Mouse (Mus musculus) kidney, postnatal 14 days (tissue): Measurements from ENCODE around the gene Immp2l.

Source experiments
- DNase-seq: peaks from one replicate; pipeline ENCODE4 v3.0.0; 2022; ENCODE audit warnings: mixed read lengths

The Immp2l gene

GRCm38 (mm10) chr12:41322018-41322417 lies 298.1 kb downstream of the Immp2l start:
- no peak for DNase-seq

DNA sequence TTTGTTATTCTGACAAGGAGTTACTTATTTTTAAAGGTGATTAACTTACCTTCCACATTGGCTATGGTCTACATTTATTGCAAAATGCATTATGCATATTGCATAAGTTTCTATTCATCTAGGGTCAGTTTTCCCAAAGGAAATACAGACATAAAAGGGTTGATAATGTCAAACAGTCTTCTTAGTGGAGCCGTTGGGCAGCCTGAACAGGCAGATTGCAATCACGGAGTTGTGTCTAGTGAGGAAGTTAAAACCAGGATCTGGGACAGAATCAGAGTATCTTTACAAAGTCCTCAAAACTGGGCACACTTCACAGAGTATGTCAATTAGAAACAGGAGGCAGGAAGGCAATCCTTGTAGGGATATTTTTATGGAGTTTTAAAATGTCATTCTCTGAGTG lies 300.5 kb downstream of the Immp2l start:
- no peak for DNase-seq

DNA sequence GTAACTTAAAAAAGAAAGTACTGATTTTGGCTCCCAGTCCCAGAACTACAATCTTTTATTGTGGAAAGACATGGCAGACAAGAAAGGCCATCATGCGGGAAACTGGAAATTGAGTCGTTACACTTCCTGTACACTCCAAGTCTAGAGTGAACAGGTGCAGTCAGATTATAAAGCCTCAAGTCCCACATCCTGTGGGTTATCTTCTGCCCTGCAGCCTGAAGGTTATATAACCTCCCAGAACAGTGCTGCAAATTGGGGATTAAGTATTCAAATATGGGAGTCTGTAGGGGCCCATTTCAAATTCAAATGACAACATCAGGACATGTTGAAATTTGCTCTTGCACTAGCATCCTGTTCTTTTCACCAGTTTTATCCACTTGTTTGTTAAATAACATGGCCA lies 301.9 kb downstream of the Immp2l start:
- DNase-seq: no peak

DNA sequence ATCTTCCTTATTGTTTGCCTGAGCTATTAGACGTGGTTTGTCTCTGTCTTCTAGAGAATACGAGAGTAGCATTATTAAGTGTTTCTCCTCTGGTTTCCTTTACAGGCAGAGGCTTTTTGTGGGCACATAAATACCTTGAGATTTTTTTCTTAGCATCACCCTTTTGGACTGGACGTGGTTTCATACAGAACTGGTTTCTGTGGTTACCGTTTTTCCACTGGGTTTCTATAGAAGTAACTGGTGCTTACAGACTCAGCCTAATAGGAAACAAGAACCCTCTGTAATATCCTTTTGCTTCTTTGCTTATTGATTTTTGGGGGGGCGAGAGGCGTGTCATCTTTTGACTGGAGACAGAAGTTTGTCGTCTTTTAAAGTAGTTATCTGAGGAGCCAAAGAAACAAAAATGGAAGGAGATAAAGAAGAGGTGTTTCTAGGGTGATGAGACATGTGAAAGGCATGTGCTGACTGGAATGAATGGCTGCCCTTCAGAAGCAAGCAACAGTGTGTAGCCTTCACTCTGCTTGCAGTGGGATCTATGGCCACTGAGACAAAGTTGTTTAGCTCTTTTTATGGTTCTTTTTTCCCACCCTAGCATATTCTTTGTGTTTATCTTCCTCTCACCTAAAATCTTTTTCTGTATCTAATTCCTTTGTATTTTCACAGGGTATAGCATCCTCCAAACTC lies 307.2 kb downstream of the Immp2l start:
- no peak for DNase-seq

GRCm38 (mm10) chr12:41345621-41346020 lies 321.7 kb downstream of the Immp2l start:
- no peak for DNase-seq

DNA sequence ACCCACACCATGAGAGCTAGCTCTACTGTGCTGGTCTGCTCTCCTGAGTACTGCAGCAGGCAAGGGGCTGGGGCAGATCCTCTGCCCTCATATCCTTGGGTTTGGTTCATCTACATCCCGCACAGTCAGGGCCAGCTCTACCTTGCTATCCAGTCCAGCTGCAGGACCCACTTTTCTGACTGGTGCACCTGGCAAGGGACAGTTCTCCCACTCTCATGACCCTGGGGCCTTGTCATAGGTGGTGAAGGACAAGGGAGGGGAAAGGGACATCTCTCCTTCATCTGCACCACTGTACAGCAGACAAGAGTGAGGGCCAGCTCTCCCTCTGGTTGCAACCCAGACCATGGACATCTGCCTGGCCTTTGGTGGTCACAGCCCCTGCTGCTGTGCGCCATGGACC lies 323.6 kb downstream of the Immp2l start:
- DNase-seq: no peak

DNA sequence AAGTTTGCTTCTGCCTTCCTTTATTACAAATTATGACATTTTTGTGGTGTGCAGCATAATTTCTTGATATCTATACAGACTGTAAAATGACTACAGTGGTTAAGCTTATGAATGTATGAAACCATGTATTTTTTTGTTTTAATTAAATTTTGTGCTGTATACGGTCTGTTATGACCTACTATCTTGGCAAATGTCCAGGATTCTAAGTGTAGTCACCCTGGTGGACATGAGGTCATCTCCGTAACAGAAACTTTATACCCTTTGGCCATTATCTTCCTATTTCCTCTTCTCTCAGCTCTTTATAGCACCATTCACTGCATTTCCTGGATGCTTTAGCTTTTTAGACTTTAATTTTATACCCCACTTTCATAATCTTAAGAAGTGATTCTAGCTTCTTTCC lies 325.5 kb downstream of the Immp2l start:
- DNase-seq: no peak

DNA sequence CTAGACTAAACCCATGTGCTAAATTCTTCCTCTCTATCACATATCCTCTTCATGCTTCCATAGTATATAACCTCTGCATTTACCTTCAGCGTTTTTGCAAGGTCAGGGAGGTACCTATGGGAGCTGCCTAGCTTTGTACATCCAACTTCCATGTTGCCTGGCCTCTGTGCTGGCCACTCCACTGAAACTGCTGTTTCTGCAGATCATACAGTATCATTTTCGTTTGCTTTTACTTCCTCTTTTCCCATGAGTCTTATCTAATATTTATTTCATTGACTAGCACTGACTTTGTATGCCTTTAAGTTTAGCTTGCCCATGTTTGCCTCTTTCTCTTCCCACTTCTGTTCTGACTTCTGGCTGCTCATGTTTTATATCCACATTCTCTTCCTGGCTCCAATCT lies 325.9 kb downstream of the Immp2l start:
- DNase-seq: no peak

GRCm38 (mm10) chr12:41351275-41351674 lies 327.4 kb downstream of the Immp2l start:
- DNase-seq: no peak

- no peak for DNase-seq
Measured at GRCm38 (mm10) chr12:41354857-41355256, 331.0 kb downstream of the Immp2l start.

GRCm38 (mm10) chr12:41356040-41356439 lies 332.1 kb downstream of the Immp2l start:
- no peak for DNase-seq

- DNase-seq: no peak
Measured at GRCm38 (mm10) chr12:41386685-41387084, 362.8 kb downstream of the Immp2l start.

DNA sequence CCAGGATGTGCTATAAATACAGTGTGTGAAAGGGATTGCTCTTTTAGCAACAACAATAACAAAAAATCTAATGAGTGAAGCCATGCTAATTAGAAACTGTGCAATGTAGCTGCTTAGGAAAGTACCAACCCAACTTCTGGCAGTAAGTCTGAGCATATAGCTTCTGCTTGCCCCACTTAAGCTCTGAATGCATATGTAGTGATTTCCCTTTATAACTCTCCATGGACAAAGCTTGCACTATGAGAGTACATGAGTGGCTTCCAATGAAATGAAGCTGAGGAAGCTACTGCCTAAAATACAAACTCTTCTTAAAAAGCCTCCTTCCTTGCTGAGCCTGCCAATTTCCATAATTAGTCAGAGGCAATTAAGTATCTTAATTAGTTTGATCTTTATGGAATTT lies 370.3 kb downstream of the Immp2l start:
- no peak for DNase-seq

DNA sequence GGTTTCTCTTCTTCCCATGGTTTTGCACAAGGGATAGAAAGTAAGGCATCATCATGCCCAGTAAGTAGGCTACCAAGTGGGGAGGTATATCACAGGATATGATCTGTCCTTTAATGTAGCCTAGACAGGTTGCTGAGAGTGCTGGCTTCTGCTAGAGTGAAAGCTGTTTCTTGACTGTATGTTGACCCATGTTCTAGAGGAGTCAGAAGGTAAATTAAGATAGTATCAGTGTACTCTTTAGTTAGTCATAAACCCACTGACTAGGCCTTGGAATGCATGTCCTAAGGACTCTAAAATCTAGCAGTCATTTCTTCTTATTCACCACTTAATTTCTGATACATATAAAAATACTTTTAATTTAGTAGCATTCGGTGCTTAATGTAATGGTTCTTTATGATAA lies 377.2 kb downstream of the Immp2l start:
- no peak for DNase-seq

DNA sequence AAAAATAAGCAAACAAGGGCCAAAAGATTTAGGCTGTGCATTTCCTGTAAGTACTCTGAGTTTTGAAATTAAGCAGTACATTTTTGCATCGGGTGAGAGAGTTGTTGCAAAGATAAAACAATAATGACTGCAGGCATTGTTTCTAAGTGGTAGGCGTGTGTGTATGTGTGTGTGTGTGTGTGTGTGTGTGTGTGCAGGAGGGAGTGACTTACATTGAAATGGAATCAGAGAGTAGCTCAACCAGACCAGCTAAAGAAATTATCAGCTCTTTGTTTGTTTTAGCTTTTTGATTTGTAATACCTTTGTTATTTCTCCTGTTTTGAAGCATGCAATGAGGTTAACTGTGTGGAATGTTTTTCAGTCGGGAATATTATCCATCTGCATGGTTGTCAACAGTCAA lies 378.0 kb downstream of the Immp2l start:
- DNase-seq: no peak

GRCm38 (mm10) chr12:41409431-41409830 lies 385.5 kb downstream of the Immp2l start:
- no peak for DNase-seq

DNA sequence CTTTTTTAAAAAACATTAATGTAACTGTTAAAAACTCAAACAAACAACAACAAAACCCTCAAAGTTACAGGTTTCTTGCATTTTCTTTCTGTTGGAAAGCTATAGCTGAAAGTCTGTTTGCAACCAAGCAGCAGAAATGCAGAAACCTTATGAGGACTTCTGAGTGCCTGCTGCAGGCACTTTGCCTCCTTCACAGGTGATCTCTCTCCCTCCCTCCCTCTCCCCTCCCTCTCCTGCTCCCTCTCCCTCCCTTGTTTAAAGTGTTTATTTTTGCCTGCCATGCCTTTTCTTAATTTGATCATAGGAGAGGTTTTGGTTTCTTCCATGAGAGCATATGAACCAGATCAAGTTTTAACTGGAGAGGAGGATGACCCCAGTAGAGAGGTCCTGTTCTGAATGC lies 392.7 kb downstream of the Immp2l start:
- DNase-seq: no peak

DNA sequence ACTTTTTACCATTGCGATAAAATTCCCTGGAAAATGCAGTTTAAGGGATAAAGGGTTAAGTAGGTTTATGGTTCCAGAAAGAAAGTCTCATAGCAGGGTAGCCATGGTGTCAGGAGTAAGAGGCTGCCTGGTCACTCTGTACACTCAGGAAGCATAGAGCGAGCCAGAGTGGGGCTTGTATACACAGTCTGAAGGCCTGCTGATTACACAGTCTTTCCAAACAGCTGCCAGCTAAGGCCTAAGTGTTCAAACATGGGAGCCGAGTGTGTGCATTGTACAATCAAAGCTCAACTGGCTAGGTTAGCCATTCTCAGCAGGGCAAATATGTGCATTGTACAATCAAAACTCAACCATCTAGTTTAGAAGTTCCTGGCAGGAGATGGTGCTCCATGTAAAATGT lies 393.2 kb downstream of the Immp2l start:
- no peak for DNase-seq

- DNase-seq: no peak
Measured at GRCm38 (mm10) chr12:41417961-41418360, 394.1 kb downstream of the Immp2l start.

GRCm38 (mm10) chr12:41425101-41425679 lies 401.3 kb downstream of the Immp2l start:
- DNase-seq: no peak

- DNase-seq: no peak
Measured at GRCm38 (mm10) chr12:41427464-41427863, 403.6 kb downstream of the Immp2l start.

GRCm38 (mm10) chr12:41428806-41429205 lies 404.9 kb downstream of the Immp2l start:
- no peak for DNase-seq

DNA sequence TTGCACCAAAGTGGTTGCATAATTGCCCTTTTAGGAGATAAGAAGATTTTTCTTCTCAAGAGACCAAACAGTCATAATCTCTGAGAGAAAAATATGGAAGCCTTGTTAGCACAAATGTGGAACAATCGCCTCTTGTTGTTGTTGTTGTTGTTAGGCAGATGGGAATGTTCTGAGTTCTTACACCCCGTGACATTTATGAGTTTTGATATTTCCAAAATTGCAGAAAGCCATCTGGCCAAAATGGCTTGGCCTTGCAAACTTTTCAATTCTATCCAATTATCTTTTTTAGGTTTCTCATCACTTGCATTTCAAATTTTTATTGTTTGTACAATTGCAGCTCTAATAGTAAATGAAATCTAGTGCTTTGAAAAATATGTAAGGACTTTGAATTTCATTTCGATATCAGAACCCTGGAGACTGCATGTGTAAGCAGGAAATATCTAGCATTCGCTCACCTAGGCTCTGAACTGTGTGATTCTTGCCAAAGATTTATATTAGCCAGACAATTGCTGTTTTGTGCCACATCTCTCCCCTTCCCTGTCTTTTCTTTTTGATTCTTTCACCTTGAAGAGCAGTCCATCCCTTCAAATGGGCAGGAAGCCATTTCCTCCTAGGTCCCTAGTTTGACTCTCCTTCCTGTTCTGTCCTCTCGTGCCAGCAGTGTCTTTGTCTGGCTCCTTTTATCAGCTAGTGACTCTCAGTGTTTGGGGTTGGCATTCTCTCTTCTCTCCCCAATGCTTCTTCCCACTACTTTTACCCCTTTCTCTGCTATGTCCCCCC lies 412.5 kb downstream of the Immp2l start:
- no peak for DNase-seq

GRCm38 (mm10) chr12:41438446-41438845 lies 414.6 kb downstream of the Immp2l start:
- peak; percentile 41 for DNase-seq
